Mouse (Mus musculus) kidney, adult 2 months (tissue): Measurements from ENCODE around the gene Ppt1.
A peak's percentile ranks its signal among the peaks of the same experiment; 100 is the strongest.

Experiments used
- CTCF ChIP-seq: fragments of 200-500 bp; conservative IDR thresholded peaks from 2 replicates; pipeline ENCODE4 v1.5.1; 2011; ENCODE audit warnings: low read depth, mild to moderate bottlenecking, control low read depth, low read length, moderate library complexity, mixed read lengths; ENCODE audit not compliant: insufficient read depth, insufficient read length
- POLR2A ChIP-seq: fragments of 200-500 bp; IDR thresholded peaks from one replicate; pipeline ENCODE4 v1.6.1; 2011; ENCODE audit warnings: low read depth, low read length, control low read depth

GRCm38 (mm10) chr4:122835530-122836402, at the start of gene Ppt1:
- no peak for TF ChIP-seq CTCF
- TF ChIP-seq POLR2A: peak; percentile 68
